Mouse (Mus musculus): Measurements from ENCODE around the gene Exoc1. TPM values are rescaled to one million over a fixed set of nuclear protein-coding genes. Genes with fewer than 3 reads are reported as not detected.

Exoc1 gene
- polyA plus RNA-seq, 1 experiment from 2014 or later, result 12.8 TPM

DNA sequence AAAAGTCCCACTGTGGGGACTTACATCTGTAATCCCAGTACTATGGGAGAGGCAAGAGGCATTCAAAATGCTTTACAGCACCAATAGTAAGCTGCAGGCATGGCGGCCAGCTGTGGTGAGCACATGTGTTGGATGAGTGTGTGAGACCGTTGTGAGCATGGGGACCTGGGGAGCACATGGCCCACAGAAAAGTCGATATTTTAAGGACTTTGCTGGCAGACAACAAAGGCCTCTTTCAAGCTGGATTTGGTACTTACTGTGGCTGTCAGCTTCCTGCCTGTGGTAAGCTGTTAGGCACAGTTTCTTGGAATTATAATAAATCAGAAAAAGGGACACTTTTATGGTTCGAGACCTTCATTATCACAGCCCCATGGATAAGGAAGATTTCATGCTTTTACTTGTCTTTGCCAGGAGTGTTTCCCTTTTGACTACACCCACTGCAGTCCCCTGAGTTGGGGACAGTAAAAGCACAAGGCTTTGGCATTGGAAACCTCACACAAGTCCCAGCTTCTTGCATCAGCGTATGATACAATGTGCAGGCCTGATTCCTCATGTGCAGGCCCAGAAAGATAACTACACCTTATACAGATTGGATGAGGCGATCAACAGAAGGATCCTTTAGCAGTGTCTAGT, 83.9 kb downstream of the Exoc1 start:
- no peak overlapping the region for H3K4me3 ChIP-seq (replicated peaks)
- DNase-seq, result no peak
- H3K9ac ChIP-seq, result no peak overlapping the region
- no peak for ATAC-seq (ENCODE audit: low read depth)
- 80% methylated on average over 6 of the region's 6 CpGs for WGBS (ENCODE audit: insufficient replicate concordance)
- H3K4me2 ChIP-seq, result no peak overlapping the region
- no peaks in the 10 kb centered on the region for H3K9me3 ChIP-seq (replicated peaks)
- no peaks in the 10 kb centered on the region for H3K27me3 ChIP-seq
- H3K4me1 ChIP-seq (replicated peaks), result no peaks in the 10 kb centered on the region
- no peak overlapping the region for H3K27ac ChIP-seq
- H3K36me3 ChIP-seq, result peaks cover 82% of the 10 kb centered on the region

DNA sequence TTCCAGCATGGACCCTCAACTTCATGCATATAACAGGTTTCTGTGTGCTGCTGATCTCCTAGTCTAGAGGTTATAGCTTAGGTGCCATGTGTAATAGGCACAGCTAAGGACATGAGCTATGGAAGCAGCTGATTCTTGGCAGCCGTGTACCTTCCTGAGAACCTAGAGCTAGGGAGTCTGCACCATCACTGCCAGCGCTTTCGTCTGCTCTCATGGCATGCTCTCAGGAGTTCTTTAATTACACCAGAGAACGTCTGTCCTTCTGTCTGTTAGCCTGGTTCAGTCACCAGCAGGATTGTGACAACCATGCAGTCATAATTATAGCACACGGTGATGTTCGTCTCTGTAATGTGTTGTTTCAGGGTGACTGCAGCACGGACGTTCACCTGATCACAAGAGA, 86.2 kb downstream of the Exoc1 start:
- Histone ChIP-seq H3K9ac (no peak overlapping the region), H3K4me1 (replicated peaks) (no peaks in the 10 kb centered on the region), H3K27ac (no peak overlapping the region), H3K36me3 (peaks cover 83% of the 10 kb centered on the region), H3K4me3 (replicated peaks) (no peak overlapping the region), H3K4me2 (no peak overlapping the region), H3K27me3 (no peaks in the 10 kb centered on the region), H3K9me3 (replicated peaks) (no peaks in the 10 kb centered on the region)
- DNase-seq (no peak), ATAC-seq (ENCODE audit: low read depth) (no peak)
- WGBS (ENCODE audit: insufficient replicate concordance), result 88% methylated on average over 8 of the region's 8 CpGs

DNA sequence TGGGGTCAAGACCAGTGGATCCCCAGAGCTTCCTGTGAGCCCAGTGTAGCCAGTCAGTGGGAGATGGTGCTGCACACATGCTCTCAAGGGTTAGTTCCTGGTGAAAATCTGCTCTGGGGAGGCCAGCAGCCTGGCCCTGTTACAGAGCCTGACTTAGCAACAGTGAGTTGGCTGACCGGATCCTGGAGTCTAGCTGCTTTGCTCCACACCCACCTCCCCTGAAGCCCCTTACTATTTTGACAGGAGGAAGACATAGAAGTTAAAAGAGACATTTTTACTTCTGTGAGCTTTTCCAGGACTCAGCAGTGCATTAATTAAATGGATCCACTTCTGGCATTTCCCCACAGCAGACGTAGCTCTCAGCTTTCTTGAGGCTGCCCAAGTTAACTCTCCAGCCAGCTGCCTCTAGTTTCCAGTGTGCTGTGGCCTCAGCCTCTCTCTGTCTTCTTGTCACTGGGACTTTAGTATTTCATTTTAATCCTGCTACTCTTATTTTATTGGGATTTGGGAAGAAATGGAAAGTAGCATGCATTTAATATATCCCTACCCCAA, 87.2 kb downstream of the Exoc1 start:
- no peaks in the 10 kb centered on the region for H3K9me3 ChIP-seq (replicated peaks)
- no peaks in the 10 kb centered on the region for H3K4me1 ChIP-seq (replicated peaks)
- DNase-seq, result no peak
- no peak overlapping the region for H3K4me3 ChIP-seq (replicated peaks)
- H3K36me3 ChIP-seq, result peaks cover 78% of the 10 kb centered on the region
- no peak overlapping the region for H3K27ac ChIP-seq
- H3K27me3 ChIP-seq, result no peaks in the 10 kb centered on the region
- WGBS (ENCODE audit: insufficient replicate concordance), result 79% methylated on average over 2 of the region's 2 CpGs
- no peak overlapping the region for H3K4me2 ChIP-seq
- H3K9ac ChIP-seq, result no peak overlapping the region
- no peak for ATAC-seq (ENCODE audit: low read depth)

DNA sequence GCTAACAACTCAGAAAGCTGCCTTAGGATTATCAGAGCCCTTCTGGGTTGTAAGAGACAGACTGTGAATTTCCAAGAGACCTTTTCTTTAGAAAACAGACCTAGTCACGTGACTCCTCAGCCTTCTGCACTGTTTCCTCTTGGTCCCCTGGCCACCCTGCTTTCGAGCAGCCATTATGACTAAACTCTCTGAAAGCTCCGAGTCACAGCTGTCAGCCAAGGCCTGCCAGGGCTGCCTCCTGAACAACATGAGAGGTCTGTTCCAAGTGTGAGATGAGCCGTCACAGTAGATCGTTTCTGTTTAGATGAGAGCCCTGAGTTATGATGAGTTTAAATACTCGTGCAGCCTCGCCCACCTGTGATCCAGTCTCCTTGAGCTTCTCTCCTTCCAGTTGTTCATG, 89.6 kb downstream of the Exoc1 start:
- Histone ChIP-seq H3K9me3 (replicated peaks) (no peaks in the 10 kb centered on the region), H3K9ac (no peak overlapping the region), H3K4me1 (replicated peaks) (no peaks in the 10 kb centered on the region), H3K27me3 (no peaks in the 10 kb centered on the region), H3K4me3 (replicated peaks) (no peak overlapping the region), H3K4me2 (no peak overlapping the region), H3K36me3 (peaks cover 66% of the 10 kb centered on the region), H3K27ac (no peak overlapping the region)
- 82% methylated on average over 7 of the region's 7 CpGs for WGBS (ENCODE audit: insufficient replicate concordance)
- ATAC-seq (ENCODE audit: low read depth), result no peak
- no peak for DNase-seq

Other genes with a start within 250 kb of the Exoc1 start
- gene Clock, start 224.5 kb upstream of the Exoc1 start, polyA plus RNA-seq (2015; fragmentation: Nextera tagmentation; extraction: Ambion mirVana), result 1.7 and 2.0 TPM in 2 replicates
- gene Pdcl2, start 198.2 kb upstream of the Exoc1 start, polyA plus RNA-seq (2015; fragmentation: Nextera tagmentation; extraction: Ambion mirVana), result not detected in 2 replicates
- gene Nmu, start 165.5 kb upstream of the Exoc1 start, polyA plus RNA-seq (2015; fragmentation: Nextera tagmentation; extraction: Ambion mirVana), result not detected in 2 replicates
- not detected in 2 replicates for gene Gm7271, start 45.3 kb upstream of the Exoc1 start, polyA plus RNA-seq (2015; fragmentation: Nextera tagmentation; extraction: Ambion mirVana)
- gene Cep135, start 59.4 kb downstream of the Exoc1 start, polyA plus RNA-seq (2015; fragmentation: Nextera tagmentation; extraction: Ambion mirVana), result 4.5 and 5.9 TPM in 2 replicates
- gene C530008M17Rik, start 127.2 kb downstream of the Exoc1 start, polyA plus RNA-seq (2015; fragmentation: Nextera tagmentation; extraction: Ambion mirVana), result 7.4 and 7.5 TPM in 2 replicates